Mouse (Mus musculus) testis, postnatal 10 days (tissue): ENCODE results near the gene Cnot1.
"Not testable (repeated sequence)": the region's sequence is repeated elsewhere in the genome, so short reads cannot be mapped to it uniquely, and the experiment has no call there.

Experiments
- DNase-seq: peaks from one replicate; pipeline ENCODE4 v3.0.0; 2021; ENCODE audit warnings: low spot score

Gene Cnot1

GRCm38 (mm10) chr8:95807331-95807843 is at the start of gene Cnot1:
Gene Cnot1 (minus strand): TSS chr8:95807464.
- peak; percentile 93 for DNase-seq

GRCm38 (mm10) chr8:95854174-95854573 is 46.9 kb upstream of the Cnot1 start:
- no peak for DNase-seq

GRCm38 (mm10) chr8:95853102-95853843 is 46.0 kb upstream of the Cnot1 start, which contains the start of gene Slc38a7:
Gene Slc38a7 (minus strand): TSS chr8:95853539.
- peak; percentile 66 for DNase-seq

- DNase-seq = no peak
Observed at GRCm38 (mm10) chr8:95852290-95852689, 45.0 kb upstream of the Cnot1 start.

GRCm38 (mm10) chr8:95850326-95850725 is 43.1 kb upstream of the Cnot1 start:
- DNase-seq = peak; percentile 19

- no peak for DNase-seq
Observed at GRCm38 (mm10) chr8:95848734-95849464, 41.6 kb upstream of the Cnot1 start.

- DNase-seq = no peak
Observed at GRCm38 (mm10) chr8:95848061-95848551, 40.8 kb upstream of the Cnot1 start.

- no peak for DNase-seq
Observed at GRCm38 (mm10) chr8:95845026-95845425, 37.8 kb upstream of the Cnot1 start.

GRCm38 (mm10) chr8:95843968-95844367 is 36.7 kb upstream of the Cnot1 start:
- no peak for DNase-seq

GRCm38 (mm10) chr8:95841436-95841835 is 34.2 kb upstream of the Cnot1 start:
- peak; percentile 37 for DNase-seq

- DNase-seq = peak; percentile 3
Observed at GRCm38 (mm10) chr8:95839289-95839688, 32.0 kb upstream of the Cnot1 start.

- peak; percentile 30 for DNase-seq
Observed at GRCm38 (mm10) chr8:95837266-95837665, 30.0 kb upstream of the Cnot1 start.

GRCm38 (mm10) chr8:95835891-95836290 is 28.6 kb upstream of the Cnot1 start:
- peak; percentile 22 for DNase-seq

- DNase-seq = no peak
Observed at GRCm38 (mm10) chr8:95833435-95833984, 26.2 kb upstream of the Cnot1 start.

GRCm38 (mm10) chr8:95832603-95833434 is 25.6 kb upstream of the Cnot1 start:
- DNase-seq = peak; percentile 85

- DNase-seq = no peak
Observed at GRCm38 (mm10) chr8:95830144-95830543, 22.9 kb upstream of the Cnot1 start.

- not testable (repeated sequence) for DNase-seq
Observed at GRCm38 (mm10) chr8:95825162-95825561, 17.9 kb upstream of the Cnot1 start, which contains the start of gene Sap18b. Gene Sap18b (plus strand): TSS chr8:95825346.

GRCm38 (mm10) chr8:95822699-95823098 is 15.4 kb upstream of the Cnot1 start:
- no peak for DNase-seq

- no peak for DNase-seq
Observed at GRCm38 (mm10) chr8:95822096-95822495, 14.8 kb upstream of the Cnot1 start.

GRCm38 (mm10) chr8:95821266-95821665 is 14.0 kb upstream of the Cnot1 start:
- no peak for DNase-seq

GRCm38 (mm10) chr8:95818211-95818610 is 10.9 kb upstream of the Cnot1 start:
- DNase-seq = no peak

GRCm38 (mm10) chr8:95817597-95817996 is 10.3 kb upstream of the Cnot1 start:
- DNase-seq = no peak
